Mouse (Mus musculus) adrenal gland, adult 8-10 months (tissue): ENCODE measurements at regions not wholly inside any gene's neighbourhood (a gene's known extent, or its start where the extent isn't known, plus 50 kb on each side); places are given as distances from the start of the nearest gene placed in this dataset.

Experiments used
- DNase-seq: peaks from one replicate; pipeline ENCODE4 v3.0.0; 2022

GRCm38 (mm10) chr19:48090393-48090792, 115.4 kb upstream of the Sorcs3 start:
- DNase-seq: peak; percentile 1

GRCm38 (mm10) chr19:48097363-48097762, 108.5 kb upstream of the Sorcs3 start:
- DNase-seq: no peak

- DNase-seq: no peak
Observed at GRCm38 (mm10) chr19:48097942-48098596, 107.8 kb upstream of the Sorcs3 start.

- no peak for DNase-seq
Observed at GRCm38 (mm10) chr19:48100991-48101390, 104.8 kb upstream of the Sorcs3 start.

- DNase-seq: no peak
Observed at GRCm38 (mm10) chr19:48115155-48115554, 90.7 kb upstream of the Sorcs3 start.

- DNase-seq: no peak
Observed at GRCm38 (mm10) chr19:48115728-48116127, 90.1 kb upstream of the Sorcs3 start.

GRCm38 (mm10) chr19:48116689-48117088, 89.1 kb upstream of the Sorcs3 start:
- no peak for DNase-seq

- no peak for DNase-seq
Observed at GRCm38 (mm10) chr19:48117646-48118045, 88.2 kb upstream of the Sorcs3 start.

- no peak for DNase-seq
Observed at GRCm38 (mm10) chr19:48122281-48122680, 83.5 kb upstream of the Sorcs3 start.

GRCm38 (mm10) chr19:48123777-48124176, 82.0 kb upstream of the Sorcs3 start:
- no peak for DNase-seq

GRCm38 (mm10) chr19:48125731-48126130, 80.1 kb upstream of the Sorcs3 start:
- no peak for DNase-seq

- DNase-seq: no peak
Observed at GRCm38 (mm10) chr19:48128089-48128488, 77.7 kb upstream of the Sorcs3 start.

GRCm38 (mm10) chr19:48136231-48136630, 69.6 kb upstream of the Sorcs3 start:
- DNase-seq: no peak

- DNase-seq: no peak
Observed at GRCm38 (mm10) chr19:48144129-48144528, 61.7 kb upstream of the Sorcs3 start.
